ENCODE assay signal across 8 mouse cellular contexts in genomic region chr4:151933505-151934214, GRCm38 (mm10). TPM values are rescaled to one million over a fixed set of nuclear protein-coding genes. Genes with fewer than 3 reads are reported as not detected.
DNase-seq lines count a peak whose midpoint lies in the region; ATAC-seq lines count a peak whose summit lies in the region.

Dnajc11 (plus strand) TSS chr4:151933691.

- no peaks in the 10 kb centered on the region for H3K9me3 ChIP-seq in hindbrain, embryonic 15.5 days

- peak; percentile 92 for DNase-seq in R1 (ENCODE audit: low read depth, low spot score)
- DNase-seq in cerebellum, postnatal 25 days, result peak; percentile 95 to 97
- peak; percentile 93 to 94 for DNase-seq in frontal cortex, postnatal 36 days (ENCODE audit: low spot score in 2 of 2)
- peak; percentile 85 for DNase-seq in left cerebral cortex, adult 11 months (ENCODE audit: low spot score)
- DNase-seq in lung, postnatal 4 days, result peak; percentile 96 to 97
- DNase-seq in retina, postnatal 7 days (ENCODE audit: low read depth, low spot score), result peak; percentile 88
- peak; percentile 99 for DNase-seq in urinary bladder, adult 2 months (ENCODE audit: low spot score)

- ATAC-seq in hindbrain, embryonic 15.5 days (ENCODE audit: low FRiP score, low read depth), result peak; percentile 92

- WGBS in hindbrain, embryonic 15.5 days, result under 1% methylated on average over 69 of the region's 83 CpGs

- H3K4me1 ChIP-seq in hindbrain, embryonic 15.5 days (replicated peaks), result peaks cover 20% of the 10 kb centered on the region

- no peaks in the 10 kb centered on the region for H3K36me3 ChIP-seq in hindbrain, embryonic 15.5 days

- no peaks in the 10 kb centered on the region for H3K27me3 ChIP-seq in hindbrain, embryonic 15.5 days

- H3K4me3 ChIP-seq in hindbrain, embryonic 15.5 days, result peak within 1 kb of the TSS; percentile 96

- peak within 1 kb of the TSS; percentile 46; the same call in 1 of the 2 replicates for H3K27ac ChIP-seq in hindbrain, embryonic 15.5 days (replicated peaks)

- peak within 1 kb of the TSS; percentile 90 for H3K9ac ChIP-seq in hindbrain, embryonic 15.5 days

- peak within 1 kb of the TSS; percentile 94 for H3K4me2 ChIP-seq in hindbrain, embryonic 15.5 days

RNA-seq across cellular contexts. Expression of gene Dnajc11, which starts in this region (rescaled TPM):
- polyA plus RNA-seq in hindbrain, embryonic 15.5 days (2015; fragmentation: Nextera tagmentation; extraction: Ambion mirVana), result 79.8 and 81.6 TPM in 2 replicates
- polyA plus RNA-seq in urinary bladder, adult 2 months (2012; rRNA removed), result 33.6 and 35.7 TPM in 2 replicates

Comparison
In these comparisons a context has a peak if more than half of its experiments do, and no peak if none do; other contexts are left out.
1. Peak in every context shown above with its lines: DNase-seq, ATAC-seq, H3K4me3 ChIP-seq and H3K27ac ChIP-seq.